Mouse (Mus musculus) layer of hippocampus, postnatal 14 days (tissue): ENCODE data around the gene Prokr1. TPM values are rescaled to one million over a fixed set of nuclear protein-coding genes. Genes with fewer than 3 reads are reported as not detected.
"Not testable (repeated sequence)": the region's sequence is repeated elsewhere in the genome, so short reads cannot be mapped to it uniquely, and the experiment has no call there.

Source experiments
- DNase-seq, 2 experiments: peaks; one replicate each; pipeline ENCODE4 v3.0.0; 2021 to 2022; ENCODE audit warnings: low spot score in 2 of 2, mixed read lengths in 1 of 2
- long read RNA-seq, 2 experiments: library from polyadenylated mRNA; stranded (forward); transcript quantifications; one replicate each; pipeline ENCODE4 v2.0.0; 2021
- total RNA-seq, 2 experiments: library from RNA; stranded (reverse); gene quantifications; 2 replicates each; pipeline ENCODE4 v1.2.3; 2021

Prokr1 gene
- total RNA-seq: under 1 TPM; 0.48 to 0.55 TPM
- long read RNA-seq, experiment 1: 0 reads
- long read RNA-seq, experiment 2: 0 reads

DNA sequence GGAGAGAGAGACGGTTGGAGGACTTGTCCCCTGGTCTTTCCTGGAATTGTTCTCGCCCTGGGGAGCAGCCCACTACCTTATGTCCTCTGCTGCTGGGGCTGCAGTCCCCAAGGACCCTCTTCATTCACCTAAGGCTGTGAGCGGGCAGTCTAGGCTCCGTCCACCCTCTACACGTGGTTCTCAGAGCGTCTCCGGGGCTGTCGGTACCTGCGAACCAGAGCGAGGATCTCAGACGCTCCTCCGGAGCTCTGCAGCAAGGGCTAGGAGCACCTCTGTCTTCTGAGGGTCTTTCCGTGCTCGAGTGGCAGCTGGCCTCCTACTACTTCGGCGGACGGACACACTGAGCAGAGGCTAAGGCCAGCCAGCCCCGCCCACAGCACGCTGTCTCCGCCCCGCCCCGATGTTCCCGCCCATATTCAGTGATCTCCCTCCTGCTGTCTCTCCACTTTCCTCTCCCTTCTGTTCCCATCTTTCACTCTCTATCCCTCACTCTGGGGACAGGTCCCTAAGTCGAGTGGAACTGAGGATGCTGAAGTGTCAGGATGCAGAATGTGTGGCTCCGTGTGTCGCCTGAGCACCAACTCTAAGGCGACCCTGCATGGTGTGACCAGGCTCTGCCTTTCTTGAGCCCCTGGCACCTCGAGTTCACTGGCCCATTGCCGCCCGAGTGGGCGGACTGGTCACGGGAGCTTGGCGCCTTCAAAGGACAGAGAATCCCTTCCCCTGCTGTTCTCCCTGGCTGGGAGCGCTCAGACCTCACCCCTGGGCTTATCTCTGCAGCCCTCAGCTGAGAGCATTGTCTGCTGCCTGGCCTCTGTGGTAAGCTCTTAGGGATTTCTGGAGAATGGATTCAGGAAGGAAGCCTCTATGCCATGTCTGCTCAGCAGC is at the start of gene Prokr1:
Gene Prokr1, minus strand, starts transcription at position 350 of the 888 bp plus-strand sequence.
- peak; percentile 4 to 7 for DNase-seq

DNA sequence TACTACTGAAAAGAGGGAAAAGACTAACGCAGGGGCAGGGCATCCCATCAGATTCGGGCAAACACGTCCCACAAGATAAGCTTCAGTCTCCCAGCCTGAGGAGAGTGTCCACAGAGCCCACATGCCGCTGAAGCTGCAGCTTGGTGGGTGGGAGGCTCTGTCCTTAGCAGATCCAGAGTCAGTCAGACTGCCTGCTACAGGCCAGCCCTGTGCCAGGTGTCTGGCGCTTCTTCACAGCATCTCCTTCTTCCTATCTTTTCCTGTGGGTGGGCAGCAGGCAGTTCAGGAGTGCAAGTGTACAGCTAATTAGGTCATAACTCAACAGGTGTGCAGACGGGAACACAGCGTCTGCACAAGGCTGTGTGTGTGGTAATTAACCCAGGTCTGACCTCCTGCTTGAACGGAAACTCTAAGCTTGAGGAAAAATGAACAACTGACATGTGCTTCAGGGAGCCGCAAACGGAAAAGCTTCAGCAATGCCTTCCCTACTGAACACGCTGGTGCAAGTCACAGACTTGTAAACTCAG is 47.7 kb upstream of the Prokr1 start:
- no peak for DNase-seq

DNA sequence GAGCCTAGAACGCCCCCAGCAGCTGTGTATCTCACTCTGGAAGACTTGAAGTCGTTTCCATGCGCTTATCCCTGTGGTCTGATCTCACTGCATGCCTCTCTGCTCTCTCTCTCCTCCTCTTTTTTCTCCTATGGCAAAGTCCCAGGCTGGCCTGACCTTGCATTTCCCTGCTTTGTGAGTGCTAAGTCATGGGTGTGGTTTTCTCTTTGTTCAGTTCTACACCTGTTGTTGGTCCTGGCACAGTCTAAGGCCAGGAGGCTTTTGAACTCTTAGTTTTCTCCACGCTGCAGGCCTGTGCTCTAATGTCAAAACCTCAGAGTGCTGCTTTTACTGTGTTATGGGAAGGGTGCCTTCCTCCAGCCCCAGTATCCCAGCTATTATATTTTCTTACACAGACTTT is 41.6 kb upstream of the Prokr1 start:
- no peak for DNase-seq

DNA sequence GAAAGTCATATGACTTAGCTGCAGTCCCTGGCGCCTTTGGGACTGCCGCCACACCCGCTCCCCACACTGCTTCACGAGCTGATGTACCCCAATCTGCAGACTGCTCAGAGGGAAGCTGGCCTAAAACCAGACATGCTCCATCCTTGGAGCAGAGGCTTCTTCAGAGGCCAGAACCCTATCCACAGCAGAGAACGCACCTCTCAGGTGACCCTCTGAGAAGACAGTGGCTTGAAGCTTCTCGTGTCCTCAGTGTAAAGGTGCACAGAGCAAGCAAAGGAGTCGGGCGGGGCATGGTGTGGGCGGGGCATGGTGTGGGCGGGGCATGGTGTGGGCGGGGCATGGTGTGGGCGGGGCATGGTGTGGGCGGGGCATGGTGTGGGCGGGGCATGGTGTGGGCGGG is 38.4 kb upstream of the Prokr1 start:
- not testable (repeated sequence) for DNase-seq

DNA sequence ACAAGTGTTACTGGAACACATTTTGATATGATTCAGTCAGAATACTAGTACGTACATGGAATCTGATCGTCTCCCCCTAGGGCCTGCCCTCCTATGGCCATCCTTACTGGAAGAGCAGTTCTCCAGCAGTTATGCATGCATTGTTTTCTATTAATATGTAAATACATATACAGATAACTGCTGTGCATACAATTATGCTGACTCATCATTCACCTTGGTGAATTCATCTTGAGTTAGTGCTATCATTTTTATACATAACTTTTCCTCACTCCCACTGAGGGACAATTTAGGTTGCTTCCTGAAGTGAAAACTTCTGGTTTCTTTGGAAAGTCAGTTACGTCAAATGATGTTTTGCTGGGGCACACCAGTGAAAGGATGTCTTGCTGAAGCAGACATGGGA is 32.6 kb upstream of the Prokr1 start:
- no peak for DNase-seq

DNA sequence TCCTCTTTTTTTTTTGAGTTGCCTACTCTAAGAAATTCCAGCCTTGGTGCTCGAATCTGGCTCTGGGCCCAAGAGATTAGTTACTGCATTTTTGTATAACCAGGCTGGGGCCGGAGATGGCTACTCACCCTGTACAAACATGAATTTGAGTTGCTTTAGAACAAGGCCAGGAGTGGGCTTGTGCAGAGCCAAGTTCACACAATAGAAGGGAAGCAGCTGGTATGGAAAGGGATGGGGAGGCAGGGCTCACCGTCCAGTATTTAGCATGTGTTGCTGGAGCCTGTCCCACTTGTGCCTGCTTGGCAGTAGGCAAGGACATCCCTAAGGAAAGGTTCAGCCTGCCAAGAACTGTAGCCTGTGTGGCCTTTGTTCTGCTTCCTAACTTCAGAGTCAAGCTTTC is 30.7 kb upstream of the Prokr1 start:
- DNase-seq: peak in 1 of 2 experiments; percentile 22

DNA sequence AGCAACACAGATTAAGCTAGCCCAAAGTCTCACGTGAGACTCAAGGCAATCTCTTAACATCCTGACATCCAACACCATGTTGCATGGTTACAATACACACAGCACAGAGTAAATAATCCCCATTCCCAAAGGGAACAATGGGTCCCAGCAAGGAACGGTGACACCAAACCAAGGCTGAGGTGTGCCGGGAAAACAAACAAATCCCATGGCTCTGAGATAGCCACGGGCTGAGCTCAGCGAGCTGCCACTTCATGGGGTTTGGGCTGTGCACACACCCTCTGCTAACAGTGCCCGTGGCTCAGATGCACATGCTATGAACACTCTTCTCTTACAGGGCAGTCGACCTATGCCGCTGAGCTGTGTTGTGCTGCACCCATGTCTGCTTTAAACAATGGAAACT is 27.5 kb upstream of the Prokr1 start:
- DNase-seq: no peak

DNA sequence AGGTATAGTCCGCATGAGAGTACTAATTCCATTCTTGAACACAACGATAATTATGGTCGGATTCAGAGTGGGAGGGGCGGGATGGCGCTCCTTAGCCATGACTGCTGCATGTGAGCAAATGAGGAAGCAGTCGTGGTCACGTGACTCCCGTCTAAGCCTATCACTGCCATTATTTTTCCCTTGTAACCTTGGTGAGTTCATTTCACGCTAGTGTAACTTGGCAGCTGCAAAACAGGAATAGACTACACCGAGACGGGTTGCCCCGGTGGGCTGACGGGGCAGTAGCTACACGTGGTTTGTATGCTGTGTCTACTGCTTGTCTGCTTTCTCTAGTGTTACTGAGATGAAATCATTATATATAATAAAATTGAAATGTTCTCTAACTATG is 25.1 kb upstream of the Prokr1 start:
- no peak for DNase-seq

DNA sequence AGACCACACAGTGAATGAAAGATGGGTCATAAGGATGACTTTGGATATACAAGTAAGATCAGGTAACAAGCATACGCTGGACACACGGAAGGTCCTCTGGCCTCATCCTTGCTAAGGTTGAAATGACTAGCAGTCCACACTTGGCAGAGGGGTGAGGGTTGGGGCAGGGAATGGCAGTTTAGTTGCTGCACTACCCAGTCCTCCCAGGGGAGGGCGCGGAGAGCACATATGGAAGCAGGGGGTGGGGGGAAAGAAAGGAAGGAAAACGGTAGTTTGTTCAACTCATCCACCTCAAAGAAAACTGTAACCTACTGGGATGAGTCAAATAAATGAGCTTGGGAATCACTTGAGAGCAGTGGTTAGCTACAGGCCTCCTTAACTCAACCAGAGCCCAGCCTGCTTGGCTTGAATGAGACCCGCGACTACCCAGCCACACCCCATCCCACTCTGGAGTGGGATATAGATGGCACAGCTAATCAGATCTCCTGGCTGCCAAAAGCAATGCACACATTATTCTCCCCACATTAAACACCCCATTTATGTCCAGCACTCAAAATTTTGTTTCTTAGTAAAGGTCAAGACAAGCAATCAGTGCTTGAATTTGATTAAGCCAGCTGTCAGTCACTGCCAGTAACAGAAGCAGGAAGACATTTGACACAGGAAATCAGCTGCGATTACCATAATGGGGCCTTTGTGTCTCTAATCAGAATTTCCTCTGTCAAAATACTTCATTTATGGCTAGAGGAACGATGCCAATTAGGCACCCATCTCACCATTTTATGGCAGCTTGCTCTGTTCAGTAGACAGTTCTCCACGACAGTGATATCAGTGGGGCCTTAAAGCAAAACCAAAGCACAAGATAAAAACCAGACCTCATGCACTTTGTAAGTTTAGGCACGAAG is 24.5 kb upstream of the Prokr1 start:
- DNase-seq: no peak

DNA sequence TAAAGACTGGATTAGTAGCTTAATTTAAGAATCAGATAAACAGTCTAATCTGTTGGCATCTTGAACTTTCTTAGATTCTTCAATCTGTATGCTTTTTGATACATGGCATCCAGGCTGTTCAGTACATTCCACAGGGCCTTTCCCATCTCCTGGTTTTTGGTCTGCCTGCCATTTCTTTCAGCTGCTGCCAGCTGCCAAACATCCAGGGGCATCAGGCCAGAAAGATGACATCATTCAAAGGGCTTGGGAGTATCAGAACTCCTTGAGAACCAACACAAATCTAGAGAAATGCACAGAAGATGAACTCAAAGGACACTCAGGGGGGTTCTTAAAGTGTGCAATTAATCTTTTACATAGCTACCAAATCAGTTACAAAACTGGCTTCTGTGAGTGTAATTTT is 9.3 kb upstream of the Prokr1 start:
- peak; percentile 27 to 37 for DNase-seq

DNA sequence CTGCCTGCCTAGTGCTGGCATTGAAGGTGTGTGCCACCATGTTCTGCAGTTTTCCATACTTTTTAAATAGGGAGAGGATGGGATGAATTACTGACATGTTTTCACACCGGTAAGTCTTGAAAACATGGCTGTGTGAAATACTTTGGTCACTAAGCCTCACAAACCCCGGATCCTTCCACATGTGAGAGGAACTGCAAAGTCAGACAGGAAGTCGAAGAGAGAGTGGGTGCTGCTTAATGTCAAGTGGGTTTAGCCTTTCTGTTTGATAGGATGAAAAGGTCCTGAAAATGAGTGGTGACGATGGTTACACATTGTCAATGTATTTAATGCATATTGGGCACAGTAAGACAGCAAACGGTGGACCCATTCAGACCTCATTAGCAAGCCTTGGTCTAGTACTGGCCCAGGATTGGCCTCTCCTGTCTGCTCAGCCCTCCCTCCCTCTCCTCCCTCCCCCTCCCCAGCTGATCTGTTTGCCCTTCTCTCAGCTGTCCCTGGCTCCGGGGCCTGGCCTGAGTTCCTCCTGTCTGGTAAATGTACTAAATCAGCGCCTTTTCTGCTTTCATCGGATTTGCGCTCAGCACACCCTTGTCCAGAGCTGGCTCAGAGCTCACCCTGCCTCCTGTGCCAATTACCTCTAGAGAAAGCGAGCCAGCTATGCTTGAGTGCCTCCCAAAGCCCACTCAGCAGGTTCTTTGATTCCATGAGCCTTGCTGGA is 6.7 kb upstream of the Prokr1 start:
- DNase-seq: peak; percentile 12 to 35

DNA sequence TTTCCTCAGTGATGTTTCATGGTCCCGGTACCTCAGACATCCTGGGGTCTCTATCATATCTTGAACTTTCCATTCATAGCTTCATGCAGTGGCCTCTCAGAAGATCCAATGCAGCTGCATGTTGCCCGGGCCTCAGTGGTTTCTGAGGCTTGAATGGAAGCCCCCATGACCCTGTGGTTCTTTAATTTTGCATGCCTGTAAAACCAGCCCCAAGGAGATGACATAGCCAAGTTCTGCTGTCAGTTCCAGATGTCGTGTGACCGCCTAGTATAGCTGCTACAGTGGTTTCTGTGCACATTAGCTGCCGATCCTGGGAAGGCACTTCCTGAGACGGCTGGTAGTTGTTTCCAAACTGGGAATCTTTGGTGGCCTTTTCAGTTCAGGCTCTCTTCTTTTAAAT is 3.6 kb upstream of the Prokr1 start:
- no peak for DNase-seq

DNA sequence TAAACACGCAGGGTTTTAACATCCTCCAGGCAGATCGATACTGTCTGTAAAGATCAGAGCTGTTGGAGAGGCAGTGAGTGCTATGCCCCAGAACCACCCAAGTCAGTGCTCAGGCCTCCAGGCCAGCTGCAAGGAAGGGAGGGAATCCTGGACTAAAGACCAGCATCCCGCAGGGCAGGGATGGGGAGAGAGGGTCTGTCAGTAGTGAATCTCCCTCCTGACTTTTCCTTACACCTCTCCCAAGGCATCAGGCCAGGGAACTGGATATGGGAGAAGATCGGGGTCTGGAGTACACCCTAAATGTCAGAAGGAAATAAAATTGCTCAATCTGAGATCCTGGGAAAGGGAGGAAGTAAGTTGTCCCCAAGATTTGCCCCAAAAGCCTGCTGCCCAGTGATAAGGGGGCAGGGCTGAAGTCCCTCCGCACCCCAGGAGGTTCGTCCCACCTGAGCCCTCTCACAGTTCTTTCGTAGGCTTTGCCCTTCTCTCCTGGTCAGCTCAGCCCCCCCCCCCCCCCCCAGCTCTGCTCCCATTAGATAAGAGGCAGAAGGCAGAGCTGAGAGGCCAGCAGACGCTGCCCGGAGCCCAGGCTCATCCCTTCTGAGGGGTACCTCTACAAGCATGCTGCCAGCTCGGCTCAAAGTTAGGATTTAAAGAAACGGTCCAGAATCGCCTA is 687 bp downstream of the Prokr1 start:
- no peak for DNase-seq

DNA sequence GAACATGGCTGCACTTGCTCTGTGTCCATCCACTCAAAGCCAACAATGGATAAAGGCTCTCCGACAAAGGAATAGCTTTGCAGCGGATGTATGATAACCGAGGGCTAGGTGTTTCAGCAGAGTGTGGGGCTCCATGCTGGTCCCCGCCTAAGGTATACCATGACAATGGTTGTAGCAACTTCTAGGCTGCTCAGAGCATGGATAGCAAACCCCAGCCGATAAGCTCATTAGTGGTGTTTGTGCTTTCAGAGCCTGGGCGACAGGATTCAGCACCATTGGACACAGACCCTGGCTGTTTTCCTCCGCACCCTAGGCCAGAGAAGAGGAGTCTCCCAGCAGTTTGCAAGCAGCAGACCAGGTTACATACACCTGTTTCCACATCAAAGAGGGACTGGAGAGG is 6.6 kb downstream of the Prokr1 start:
- no peak for DNase-seq

DNA sequence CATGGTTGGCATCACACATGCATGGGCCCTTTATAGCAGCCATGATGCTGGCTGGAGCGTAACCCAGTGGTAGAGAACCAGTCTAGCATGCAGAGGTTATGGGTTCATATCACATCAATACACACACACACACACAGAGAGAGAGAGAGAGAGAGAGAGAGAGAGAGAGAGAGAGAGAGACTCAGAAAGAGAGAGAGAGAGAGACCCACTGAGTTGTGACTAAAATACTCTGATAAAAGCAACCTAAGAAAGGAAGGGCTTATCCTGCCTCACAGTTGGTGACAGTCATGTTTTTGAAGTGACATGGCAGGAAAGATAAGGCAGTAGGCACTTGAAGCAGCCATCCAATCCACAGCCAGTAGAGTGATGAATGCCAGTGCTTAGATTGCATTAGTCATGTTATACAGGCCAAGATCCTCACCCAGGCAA is 7.3 kb downstream of the Prokr1 start:
- DNase-seq: no peak

DNA sequence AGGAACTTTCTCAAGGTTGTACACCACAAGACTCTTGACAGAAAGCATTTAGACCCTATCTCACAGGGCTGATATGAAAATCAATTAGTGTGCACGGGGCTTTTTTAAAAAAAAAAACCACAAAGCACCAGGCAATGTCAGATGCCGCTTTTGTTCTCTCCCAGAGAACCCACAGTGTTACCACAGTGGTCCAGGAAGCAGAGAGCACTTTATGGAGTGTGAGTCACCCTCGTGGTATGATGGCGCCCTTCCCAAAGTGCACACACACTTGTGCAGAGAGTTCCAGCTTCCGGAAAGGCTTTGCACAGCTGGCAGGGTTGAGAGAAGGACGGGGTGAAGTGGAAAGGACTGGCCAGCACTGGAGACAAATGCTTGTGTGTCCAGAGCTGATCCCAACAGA is 8.1 kb downstream of the Prokr1 start:
- DNase-seq: no peak

DNA sequence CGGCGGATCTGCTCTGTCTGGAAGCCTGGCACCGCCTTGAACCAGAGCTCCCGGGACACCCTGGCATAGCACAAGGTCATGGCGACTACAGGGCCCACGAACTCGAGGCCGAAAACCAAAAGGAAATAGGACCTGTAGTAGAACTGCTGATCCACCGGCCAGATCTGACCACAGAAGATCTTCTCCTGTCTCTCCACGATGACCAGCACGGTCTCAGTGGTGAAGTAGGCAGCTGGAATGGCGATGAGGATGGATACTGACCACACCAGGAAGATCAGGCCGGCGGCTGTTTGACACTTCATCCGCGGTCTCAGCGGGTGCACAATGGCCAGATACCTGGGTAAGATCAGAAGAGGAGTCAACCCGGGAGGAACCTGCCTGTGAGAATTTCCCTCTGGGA is 9.0 kb downstream of the Prokr1 start:
- no peak for DNase-seq

DNA sequence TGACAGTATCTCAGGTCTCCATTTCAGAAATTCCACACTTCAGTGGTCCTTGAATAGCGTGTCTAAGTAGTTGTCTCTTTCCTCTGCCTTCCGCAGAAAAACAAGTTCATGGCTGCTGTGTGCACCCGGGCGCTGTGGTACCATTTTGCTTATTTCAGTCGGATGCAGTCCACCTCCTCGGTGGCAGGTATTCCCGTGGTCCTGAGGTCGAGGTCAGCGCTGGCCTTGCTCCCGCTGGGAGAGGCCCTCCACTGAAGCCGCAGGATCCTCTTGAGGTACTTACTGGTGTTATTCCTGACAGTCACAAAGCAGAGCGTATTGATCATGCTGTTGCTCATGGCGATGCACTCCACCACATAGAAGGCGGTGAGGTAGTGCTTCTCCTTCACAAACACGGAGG is 9.5 kb downstream of the Prokr1 start:
- no peak for DNase-seq

DNA sequence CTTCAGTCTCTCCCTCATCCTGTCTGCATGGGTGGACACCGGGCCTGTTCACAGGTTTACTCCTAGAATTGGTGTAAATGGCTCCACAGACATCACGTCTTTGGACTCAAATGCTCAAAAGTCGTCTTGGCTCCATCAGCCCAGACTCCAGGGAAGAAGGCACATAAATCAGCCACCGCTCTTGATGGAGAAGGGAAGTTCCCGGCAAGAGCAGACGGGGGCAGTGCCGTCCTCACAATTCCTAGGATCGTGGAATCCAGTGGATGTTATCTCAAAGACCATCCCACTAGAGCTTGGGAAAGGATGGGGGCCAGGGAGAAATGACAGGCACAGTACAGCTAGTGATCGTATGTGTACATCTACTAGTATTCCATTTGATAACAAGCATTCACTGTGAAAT is 12.3 kb downstream of the Prokr1 start:
- peak; percentile 13 to 26 for DNase-seq

DNA sequence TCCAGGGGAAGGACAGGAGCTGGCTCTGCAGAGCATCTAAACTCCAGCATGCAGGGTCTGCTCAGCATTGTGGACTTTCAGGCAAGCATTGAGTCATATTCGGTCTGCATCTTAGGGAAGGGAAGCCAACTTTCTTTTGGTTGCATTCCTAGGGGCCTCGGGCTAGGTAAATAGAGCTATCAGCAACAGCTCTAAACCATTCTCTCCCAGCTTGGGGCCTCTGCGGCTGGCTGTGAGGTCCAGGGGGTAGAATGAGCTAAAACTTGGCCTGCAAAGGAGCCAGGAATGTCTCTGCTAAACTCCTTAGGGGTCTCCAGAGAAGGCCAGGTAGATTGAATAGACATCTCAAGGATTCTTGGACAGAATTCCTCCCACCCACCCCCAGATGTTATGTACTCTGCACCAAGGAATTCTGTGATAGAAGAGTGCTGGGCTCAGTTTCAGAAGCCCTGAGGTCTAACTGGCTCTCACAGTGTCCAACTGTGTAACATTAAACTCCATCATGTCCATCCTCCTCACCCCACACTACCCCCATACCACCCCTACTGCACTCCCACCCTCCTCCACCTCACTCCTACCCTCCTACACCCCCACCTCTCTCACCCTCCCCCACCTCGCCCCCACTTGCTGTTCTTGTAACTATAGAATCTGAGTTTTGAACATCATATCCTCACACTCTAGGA is 13.8 kb downstream of the Prokr1 start:
- DNase-seq: no peak
